Mouse (Mus musculus) yolk sac, embryonic 10.5 days (tissue): ENCODE results near the gene Dock7.
A peak's percentile ranks its signal among the peaks of the same experiment; 100 is the strongest.

Experiments
- DNase-seq: peaks from one replicate; pipeline ENCODE4 v3.0.0-alpha.2; 2017; ENCODE audit warnings: low spot score

Dock7 gene

DNA sequence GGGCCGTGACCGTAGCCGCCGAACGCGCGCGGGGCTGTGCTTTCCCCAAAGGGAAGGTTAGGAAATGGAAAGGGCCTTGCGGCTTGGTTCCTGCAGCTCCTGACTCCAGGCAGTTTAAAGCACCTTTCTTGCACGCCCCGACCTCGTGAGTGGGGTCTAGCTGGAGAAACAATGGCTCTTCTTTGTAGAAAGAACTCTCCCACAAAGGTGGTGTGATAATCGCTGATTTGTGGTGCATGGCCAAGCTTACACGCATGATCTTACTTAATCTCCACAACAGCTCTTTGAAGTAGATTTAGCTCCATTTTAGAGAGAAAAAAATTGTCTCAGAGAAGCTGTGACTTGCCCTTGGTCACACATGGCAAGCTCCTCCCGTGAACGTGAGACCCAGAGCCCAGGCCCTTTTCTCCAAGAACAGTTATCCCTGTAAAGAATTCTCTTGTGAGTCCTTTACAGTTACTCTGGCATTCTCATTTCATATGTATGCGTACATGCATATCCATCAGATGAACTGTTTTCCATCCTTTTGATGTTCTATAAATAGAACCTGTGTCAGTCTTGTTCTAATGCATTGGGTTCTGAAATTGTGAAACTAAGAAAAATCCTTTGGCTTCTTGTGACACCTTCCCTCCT is 524 bp upstream of the Dock7 start:
- DNase-seq, result no peak

DNA sequence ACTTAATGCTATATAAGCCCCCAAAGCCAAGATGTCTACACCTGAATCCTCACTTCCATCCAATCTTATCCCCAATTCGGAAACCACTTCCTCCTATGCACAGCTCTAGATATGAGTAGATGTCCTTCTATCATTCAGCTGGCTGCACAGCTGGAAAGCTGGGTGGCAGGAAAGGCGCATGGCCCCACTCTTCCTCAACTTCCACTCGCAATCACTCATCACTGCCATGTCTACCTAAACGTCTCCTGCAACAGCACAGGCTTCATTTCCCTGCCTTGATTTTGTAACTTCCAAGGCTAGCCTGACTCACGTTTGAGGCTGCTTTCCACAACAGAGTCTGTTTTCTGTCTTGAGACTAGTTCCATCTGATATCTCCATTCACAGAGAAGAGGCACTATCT is 1.7 kb downstream of the Dock7 start:
- no peak for DNase-seq

DNA sequence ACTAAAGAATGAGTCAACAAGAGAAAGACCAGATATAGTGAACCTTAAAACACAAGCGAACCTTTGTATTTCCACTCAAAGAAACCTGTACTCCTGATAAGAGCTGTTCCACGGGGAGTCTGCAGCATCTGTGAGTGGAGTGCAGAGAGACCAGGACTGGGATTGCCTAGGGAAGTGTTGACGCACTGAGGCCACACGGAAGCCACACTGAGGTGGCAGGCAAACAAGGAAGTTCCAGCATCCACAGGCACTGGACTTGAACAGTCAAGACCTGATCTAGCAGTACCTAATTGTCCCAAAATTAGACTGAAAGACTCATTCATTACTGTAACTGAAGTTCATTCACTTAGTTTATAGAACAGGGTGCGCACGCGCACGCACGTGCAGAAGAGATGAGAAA is 4.9 kb downstream of the Dock7 start:
- no peak for DNase-seq

DNA sequence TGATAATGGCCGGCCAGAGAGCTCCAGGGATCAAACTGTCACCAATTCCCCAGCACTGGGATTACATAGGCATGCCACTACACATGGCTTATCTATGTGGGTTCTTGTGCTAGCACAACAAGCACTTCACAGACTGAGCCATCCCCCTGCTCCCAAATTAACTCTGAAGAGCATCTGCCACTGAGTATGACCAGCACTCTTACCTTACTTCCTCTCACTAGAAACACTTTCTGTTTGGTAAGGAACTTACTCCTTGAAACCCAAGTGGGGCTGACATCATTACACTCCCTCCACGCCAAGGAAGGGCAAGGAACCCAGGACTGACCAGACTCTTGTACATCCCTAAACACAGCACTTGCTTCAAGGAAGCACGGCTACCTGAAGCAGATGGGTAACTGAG is 9.0 kb downstream of the Dock7 start:
- no peak for DNase-seq

DNA sequence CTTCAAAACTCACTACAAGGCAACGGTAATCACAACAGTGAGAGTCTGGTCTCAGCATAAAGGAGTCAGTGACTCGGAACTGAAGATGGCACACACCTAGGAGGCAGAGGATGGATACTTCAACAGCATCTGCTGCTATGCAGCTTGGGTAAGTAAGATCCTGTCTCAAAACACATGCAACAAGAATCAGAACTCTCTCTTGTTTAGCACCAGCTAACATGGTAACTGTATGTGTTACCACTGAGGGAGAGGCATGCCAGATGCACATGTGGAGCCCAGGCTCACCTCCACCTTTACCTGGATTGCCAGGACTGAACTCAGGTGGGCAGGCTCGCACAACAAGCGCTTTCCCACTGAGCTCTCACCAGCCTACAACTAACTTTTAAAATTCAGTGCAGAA is 11.9 kb downstream of the Dock7 start:
- DNase-seq, result no peak

DNA sequence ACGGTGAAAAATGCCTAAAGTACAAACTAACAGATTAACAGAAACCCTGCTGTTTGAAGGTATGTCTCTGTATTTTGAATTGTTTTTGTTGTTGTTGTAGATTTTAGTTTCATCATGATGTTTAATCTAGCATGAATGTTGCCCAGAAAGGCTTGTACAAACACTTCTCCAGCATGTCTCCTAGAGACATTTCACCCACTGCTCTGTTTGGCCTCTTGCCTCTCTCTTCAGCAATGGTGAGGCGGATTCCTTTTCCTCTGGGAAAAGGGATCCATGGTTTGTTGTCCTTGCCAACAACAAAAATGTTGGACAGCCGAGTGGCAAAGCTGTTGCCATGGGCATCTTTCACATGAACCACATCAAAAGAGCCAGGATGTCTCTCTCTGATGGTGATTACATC is 17.9 kb downstream of the Dock7 start:
- no peak for DNase-seq

DNA sequence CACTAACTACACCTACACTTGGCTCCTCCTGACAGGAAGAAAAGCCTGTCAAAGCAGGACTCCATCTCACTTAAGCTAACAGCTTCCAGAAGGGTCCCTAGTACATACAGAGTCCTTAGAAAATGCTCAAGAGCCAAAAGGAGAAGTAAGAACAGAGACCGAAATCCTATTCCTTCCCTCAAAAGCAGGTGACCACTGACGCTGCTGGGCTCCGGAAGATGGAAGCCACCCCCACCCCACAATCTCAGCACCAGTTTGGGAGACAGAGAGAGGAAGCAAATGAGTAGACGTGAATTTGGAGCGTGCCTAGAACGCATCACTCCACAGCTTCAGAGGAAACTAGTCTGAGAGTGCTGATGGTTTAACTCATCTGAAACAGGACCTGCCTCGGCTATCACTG is 20.0 kb downstream of the Dock7 start:
- DNase-seq, result no peak

DNA sequence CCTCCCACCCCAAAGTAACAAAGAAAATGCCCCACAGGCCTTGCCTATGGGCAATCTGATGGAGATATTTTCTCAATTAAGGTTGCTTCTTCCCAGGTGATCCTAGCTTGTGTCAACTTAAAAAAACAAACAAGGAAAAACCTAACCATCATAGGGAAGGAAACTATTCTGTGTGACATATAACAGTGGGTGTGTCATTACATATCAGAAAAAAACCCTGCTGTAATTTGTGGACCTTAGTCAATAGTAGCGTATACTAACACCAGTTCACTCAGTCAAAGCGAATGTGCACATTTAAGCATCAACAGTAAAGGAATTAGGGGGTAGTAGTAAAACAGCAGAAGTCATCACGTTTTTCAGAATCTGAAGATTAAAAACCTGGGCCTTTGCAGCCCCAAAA is 28.9 kb downstream of the Dock7 start:
- no peak for DNase-seq

DNA sequence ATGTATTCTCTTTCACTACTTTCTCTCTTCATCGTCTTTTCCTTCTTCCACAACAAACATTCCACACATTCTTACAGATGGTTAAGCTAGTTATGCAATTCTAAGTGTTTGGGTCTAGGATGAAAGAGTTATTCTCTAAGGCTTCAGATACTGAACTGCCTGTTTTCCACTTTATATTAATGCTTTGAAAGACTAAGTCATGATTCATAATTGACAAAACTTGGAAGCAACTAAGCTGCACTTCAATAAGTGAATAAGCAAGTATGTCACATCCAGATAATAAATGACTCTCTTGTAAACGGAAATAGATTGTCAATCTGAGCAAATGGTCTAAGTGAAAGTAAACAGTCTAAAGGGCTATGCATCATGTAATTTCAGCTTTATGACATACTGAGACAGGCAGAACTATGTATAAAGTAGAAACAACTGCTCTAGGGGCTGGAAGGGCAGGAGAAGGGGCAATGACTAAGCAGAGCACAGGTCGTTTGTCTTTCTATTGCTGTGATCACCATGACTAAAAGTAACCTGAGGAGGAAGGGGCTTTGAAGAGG is 29.5 kb downstream of the Dock7 start:
- DNase-seq, result no peak

DNA sequence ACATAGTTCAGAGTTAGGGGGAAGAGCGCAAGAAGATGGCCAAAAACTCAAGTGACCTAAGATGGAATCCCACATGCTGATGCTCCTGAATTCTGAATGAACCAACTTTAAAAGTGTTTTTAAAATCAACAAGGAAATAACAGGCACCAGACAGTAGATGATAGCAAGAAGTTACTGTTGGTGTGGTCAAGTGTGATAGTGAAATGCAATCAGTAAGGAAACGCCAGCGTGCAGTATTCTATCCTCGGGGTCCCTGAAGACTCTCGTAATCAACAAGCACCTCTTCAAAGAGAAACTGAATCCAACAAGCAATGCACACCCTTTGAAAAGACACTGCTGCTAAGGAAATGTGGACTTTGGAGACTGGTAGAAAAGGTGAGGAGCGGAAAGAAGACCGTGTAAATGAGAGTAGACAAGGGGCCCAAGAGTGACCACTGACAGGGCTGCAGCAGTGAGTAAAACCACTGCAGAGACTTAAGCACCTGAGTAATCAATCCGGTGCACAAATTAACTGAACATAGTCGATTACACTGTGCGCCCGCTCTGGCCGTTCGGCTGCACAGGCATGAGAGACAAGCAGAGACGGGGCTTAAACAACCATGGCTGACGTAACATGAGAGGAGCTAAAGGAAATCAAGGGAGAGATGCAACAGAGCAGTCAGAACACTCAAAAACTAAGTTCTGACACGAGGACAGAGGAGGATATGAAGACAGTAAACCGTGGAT is 32.8 kb downstream of the Dock7 start:
- DNase-seq, result no peak

DNA sequence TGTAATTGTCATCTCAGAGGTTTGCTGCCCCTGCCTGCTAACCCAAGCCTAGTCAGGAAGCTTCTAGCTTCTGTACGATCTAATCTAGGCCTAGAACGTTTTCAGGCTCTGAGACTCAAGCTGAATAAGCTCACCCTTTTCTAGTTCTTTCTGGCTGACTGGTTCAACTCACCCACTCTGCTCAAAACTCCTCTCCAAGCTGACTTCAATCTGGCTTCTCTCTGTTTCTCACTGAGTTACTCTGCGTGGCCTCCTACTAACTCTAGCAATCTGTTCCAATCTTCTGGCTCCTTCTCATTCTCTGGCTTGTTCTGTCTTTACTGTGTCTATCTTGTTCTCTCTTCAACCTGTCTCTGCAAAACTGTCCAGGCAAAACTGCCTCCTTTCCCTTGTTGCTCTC is 36.9 kb downstream of the Dock7 start:
- no peak for DNase-seq

DNA sequence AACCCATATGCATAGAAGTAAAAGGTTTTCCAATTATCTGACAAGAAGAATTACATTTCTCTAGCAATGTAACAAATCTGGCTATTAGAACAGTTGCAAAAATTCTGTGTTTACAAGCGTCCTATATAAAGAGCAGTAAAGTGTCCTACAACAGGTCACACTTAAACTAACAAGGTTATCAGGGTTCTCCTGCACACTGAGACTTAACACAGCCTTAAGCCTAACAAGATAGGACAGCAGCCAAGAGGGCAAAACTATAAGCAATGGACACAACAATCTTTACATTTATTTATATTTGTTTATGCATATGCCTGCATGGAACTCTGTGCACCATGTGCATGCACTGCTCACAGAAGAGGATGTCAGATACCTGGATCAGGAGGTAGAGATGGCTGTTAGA is 39.5 kb downstream of the Dock7 start:
- DNase-seq, result no peak

DNA sequence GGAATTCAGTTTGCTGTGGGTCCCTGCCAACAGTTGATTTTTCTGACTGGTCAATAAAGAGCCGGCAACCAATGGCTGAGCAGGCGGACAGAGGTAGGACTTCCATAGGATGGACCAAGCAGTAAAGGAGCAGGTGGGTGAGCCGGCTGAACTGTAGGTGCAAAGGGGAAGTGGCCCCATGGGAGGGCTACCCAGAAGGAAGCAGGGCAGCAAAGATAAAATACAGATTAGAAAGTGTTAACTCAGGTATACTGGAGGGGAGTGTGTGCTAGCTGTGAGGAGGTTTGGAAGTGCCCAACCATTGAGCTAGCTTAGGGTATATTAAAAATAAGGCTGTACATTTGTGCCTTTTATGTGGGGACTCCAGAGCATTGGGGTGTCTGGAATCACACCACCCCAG is 42.7 kb downstream of the Dock7 start:
- no peak for DNase-seq

DNA sequence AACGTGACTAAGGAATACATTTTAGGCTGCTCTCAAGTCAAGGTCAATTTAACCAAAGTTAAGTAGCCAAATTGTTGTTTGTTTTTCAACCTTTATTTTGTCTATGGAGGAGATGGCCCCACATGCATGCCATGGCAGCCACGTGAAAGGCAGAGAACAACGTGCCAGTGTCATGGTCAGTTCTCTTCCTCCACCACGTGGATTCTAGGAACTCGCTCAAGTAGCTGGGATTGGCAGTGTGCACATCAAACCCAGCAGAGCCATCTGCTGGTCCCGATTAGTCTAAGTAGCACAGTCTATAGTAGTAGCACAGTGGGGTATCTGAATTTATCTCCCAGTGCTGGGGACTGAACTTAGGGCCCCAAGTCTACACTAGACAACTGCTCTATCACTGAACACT is 51.9 kb downstream of the Dock7 start:
- DNase-seq, result no peak

DNA sequence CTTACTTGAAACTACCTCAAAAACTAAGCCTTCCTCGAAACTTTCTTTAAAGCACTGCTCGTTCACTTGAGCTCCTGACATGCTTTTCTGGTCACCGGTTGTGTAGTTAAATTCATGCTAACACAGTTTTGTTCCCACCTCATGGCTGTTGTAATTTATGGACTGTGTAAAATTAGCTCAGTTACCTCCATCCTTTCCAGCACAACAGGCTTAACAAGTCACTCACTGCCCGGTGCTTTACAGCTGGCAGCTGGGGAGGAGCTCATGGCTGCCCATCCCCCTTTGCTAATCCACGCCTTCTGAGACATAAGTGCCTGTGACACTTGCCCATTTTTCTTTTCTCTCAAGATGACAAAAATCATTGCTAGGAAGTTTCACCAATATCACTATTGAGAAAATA is 56.2 kb downstream of the Dock7 start:
- no peak for DNase-seq

DNA sequence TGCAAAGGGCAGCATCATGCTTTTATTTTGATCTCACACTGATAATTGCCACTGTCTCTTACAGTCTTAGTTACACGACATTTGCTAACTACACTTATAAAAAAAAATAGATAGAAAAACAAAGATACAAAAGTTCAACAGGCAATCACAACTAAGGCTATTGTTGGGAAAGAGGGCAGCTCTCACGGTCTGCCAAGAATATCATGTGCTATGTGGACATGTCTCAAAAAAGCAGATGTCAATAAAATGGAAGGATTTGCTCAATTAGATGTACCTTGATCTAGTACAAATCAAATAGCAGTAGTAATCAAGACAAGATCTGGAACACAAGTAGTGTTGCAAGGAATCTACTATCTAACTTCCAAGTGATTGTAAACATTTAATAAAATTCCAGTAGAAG is 72.1 kb downstream of the Dock7 start:
- no peak for DNase-seq

DNA sequence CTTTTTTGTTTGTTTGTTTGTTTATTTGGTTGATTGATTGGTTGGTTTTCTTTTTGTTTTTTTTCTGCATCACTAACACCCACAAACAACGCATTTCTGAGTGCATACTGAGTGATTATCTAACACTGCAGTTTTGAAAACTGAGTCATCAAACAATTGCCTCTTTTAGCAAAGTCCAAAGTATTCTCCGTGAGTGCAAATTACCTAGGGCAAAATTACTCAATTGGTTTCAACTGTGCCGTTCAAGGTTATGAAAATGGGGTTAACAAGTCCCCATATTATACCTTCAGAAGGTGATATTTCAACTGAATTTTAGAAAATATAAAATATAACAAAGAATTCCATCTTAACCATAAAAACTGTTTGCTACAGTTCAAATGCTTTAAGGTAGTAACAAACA is 74.2 kb downstream of the Dock7 start:
- DNase-seq, result no peak

DNA sequence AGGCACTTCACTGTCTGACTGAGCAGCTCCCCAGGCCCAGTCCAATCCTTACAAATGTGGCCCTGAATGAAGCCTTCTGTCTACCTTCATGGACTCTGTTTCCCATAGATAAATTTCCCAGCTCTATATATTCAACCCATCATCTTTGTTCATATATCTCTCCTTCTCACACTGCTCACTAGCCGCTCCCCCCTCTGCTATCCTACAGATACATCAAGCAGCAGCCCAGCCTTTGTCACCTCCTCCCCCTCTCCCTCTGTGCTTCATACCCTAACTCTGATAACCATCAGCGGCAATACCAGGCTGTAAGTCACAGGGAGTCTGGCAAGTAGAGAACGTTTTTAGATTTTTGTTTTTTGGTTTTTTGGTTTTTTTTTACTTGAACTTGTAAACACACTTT is 75.9 kb downstream of the Dock7 start:
- no peak for DNase-seq

DNA sequence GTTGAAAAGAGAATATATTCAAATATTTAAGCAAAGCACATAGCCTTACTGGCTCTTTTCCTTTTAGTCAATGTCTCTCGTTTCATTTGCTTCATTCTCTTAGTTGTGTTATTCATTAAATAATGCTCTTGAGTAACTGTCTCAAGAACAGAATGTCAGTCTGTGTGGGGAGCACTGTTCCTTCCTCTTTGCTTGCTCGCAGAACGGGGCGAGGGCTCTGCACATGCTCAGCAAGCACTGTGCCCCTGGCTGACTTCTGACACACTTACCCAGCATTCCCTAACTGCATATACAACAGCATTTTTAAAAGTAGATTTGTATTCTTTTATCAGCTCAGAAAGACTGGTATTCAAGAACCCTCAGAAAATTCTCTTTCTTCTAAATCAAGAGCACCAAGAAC is 87.8 kb downstream of the Dock7 start:
- no peak for DNase-seq

DNA sequence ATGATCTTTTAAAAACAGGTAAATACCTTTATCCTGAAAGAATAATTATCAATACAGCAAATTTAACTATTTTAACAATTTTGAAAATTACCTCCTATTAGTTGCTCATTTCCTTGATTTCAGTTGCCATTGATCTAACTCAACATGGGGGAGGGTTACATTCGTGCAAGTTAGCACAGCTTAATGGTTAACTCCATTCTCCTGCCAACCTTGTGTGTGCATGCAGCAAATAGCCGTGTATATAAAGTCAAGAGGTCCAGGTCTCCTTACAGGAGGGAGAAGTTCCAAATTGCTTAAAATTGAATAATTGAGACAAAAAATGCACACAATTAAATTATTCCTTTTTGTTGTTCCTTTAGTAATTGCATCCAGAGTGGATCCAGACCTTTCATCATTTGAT is 90.0 kb downstream of the Dock7 start, which contains the start of gene Angptl3:
Angptl3 (plus strand) TSS at position 269 of the 400 bp plus-strand sequence.
- DNase-seq, result peak; percentile 19

DNA sequence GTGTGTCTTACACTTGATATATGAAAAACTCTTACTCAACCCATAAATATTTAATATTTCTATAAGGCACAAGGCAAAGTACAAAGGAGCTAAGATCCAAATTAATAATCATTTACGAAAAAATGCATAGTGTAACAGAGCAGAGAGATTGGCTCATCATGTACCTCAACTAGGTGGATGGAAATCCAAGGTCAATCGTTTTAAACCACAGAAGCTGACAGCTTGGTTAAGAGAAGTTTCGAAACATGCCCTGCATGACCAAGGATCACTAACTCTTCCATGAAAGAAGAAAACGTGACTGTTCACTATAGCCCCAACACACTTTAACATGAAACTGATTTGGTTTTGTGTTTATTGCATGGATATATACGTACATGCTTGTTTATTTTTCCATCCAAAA is 92.3 kb downstream of the Dock7 start:
- DNase-seq, result no peak

DNA sequence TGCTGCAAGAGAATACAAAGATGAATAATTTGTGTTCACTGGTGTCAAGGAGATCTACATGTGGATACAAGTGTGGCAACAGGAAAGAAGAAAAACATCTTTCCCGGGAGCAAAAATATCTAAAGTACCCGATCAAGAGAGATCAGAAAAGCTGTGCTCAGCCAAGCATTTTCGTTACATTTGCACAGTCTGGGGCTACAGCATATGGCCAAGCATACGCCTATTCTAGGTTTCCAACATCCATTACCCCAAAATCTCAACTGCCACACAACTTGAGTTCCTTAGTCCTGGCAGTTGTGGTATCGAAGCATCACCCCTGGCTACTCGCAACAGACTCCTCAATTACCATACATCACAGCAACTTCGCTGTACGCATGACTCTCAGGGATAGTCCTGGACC is 98.5 kb downstream of the Dock7 start:
- DNase-seq, result no peak

DNA sequence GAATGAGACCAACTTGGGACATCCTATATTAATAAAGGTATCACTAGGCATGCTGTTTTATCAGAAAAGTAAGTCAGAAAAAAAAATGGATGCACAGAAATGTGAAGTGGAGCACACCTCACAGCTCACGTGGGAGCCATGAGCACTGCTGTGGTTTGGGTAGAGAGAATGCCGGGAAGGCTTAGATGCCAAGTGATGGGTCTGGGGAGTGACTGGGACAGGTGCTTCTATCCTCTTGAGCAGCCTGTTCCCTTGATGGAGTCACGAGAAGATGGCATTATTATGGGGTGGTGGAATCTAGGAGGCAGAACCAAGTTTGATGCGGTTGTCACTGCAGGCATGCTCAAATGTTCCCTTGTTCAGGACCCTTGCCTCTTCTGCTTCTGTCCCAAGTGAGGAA is 109.7 kb downstream of the Dock7 start:
- DNase-seq, result no peak

DNA sequence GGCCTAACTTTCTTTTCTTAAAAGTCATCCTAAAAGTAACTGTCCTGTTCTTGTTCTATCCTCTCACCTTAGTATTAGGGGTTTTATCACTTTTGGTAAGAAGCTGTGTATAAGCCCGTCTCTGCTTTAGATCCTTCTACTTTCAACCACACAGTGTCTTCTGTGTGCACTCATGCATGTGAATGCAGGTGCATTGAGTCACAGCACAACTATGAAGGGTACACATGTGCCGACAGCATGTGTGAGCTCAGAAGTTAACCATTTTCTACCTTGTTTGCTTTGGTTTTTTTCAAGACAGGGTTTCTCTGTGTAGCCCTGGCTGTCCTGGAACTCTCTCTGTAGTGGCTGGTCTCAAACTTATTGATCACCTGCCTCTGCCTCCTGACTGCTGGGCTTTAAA is 114.4 kb downstream of the Dock7 start:
- DNase-seq, result peak; percentile 28
